Mouse (Mus musculus) embryonic facial prominence, embryonic 13.5 days (tissue): Measurements from ENCODE around the gene Trappc2l. TPM values are rescaled to one million over a fixed set of nuclear protein-coding genes. Genes with fewer than 3 reads are reported as not detected.

ENCODE experiments used
- ATAC-seq: fragments of 200-750 bp; cut with Nextera tagmentation; 2 replicates; pipeline ENCODE4 v1.8.0; 2017; ENCODE audit warnings: low read depth; ENCODE audit not compliant: insufficient number of reproducible peaks, insufficient read depth, low FRiP score, low TSS enrichment
- H3K27ac ChIP-seq: fragments of 300-500 bp; sonication (generic); 2 replicates; pipeline ENCODE4 v1.5.1; 2015; ENCODE audit warnings: moderate library complexity, mild to moderate bottlenecking, inconsistent platforms
- H3K27me3 ChIP-seq: fragments of 300-500 bp; sonication (generic); 2 replicates; pipeline ENCODE4 v1.6.1; 2015; ENCODE audit warnings: mild to moderate bottlenecking, inconsistent platforms
- H3K36me3 ChIP-seq: fragments of 300-500 bp; sonication (generic); 2 replicates; pipeline ENCODE4 v1.6.1; 2015; ENCODE audit warnings: mild to moderate bottlenecking, inconsistent platforms
- H3K4me1 ChIP-seq: fragments of 300-500 bp; sonication (generic); 2 replicates; pipeline ENCODE4 v1.6.1; 2015; ENCODE audit warnings: inconsistent platforms
- H3K4me2 ChIP-seq: fragments of 300-500 bp; sonication (generic); 2 replicates; pipeline ENCODE4 v1.6.1; 2015; ENCODE audit warnings: moderate library complexity, mild to moderate bottlenecking, inconsistent platforms
- H3K4me3 ChIP-seq: fragments of 300-500 bp; sonication (generic); 2 replicates; pipeline ENCODE4 v1.5.1; 2015; ENCODE audit warnings: mild to moderate bottlenecking, inconsistent platforms
- H3K9ac ChIP-seq: fragments of 300-500 bp; sonication (generic); 2 replicates; pipeline ENCODE4 v1.6.1; 2015; ENCODE audit warnings: mild to moderate bottlenecking, inconsistent platforms
- H3K9me3 ChIP-seq: fragments of 300-500 bp; sonication (generic); 2 replicates; pipeline ENCODE4 v1.6.1; 2016; ENCODE audit warnings: inconsistent platforms
- WGBS: fragments of 180-500 bp; shearing (Covaris S2); methylation state at CpG from one replicate; pipeline ENCODE4 v1.1.7; 2015; ENCODE audit warnings: mixed read lengths; 5-methylcytosine and 5-hydroxymethylcytosine counted together
- polyA plus RNA-seq: library from polyadenylated mRNA; unstranded; fragments of >200 nt; fragmentation: Nextera tagmentation; extraction: Ambion mirVana; gene quantifications from 2 replicates; pipeline ENCODE4 v1.2.1, GENCODE M21; 2015

Gene Trappc2l
- polyA plus RNA-seq, 1 experiment from 2014 or later = 53.0 TPM

DNA sequence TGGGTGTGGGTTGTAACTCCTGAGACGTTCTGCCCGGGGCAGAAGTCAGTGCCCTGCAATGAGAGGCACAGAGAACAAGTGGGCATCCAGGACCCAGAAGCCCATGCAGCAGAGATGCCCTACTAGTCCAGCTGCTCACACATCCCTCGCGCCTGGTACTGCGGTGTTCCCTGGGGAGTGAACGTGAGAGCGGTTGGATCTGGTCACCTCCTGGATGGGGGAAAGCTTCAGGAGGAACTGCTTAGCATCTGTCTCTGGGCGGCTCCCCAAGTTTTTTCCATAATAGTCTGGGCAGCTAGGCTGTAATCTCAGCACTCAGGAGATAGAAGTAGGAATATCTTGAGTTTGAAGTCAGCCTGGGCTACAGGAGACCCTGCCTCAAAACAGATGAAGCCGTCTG is 26.5 kb upstream of the Trappc2l start:
- Histone ChIP-seq H3K4me1 (peaks cover 24% of the 10 kb centered on the region), H3K36me3 (no peaks in the 10 kb centered on the region), H3K27ac (no peak overlapping the region), H3K9me3 (no peaks in the 10 kb centered on the region), H3K27me3 (no peaks in the 10 kb centered on the region), H3K9ac (no peak overlapping the region), H3K4me3 (no peak overlapping the region), H3K4me2 (no peak overlapping the region)
- ATAC-seq = no peak
- WGBS = 81% methylated on average over 9 of the region's 9 CpGs

GRCm38 (mm10) chr8:122585411-122585891 is 26.0 kb upstream of the Trappc2l start:
- Histone ChIP-seq H3K36me3 (no peaks in the 10 kb centered on the region), H3K27ac (no peak overlapping the region), H3K27me3 (no peaks in the 10 kb centered on the region), H3K9ac (no peak overlapping the region), H3K4me3 (no peak overlapping the region), H3K9me3 (no peaks in the 10 kb centered on the region), H3K4me2 (no peak overlapping the region), H3K4me1 (peaks cover 19% of the 10 kb centered on the region)
- ATAC-seq = no peak
- WGBS = 54% methylated on average over 14 of the region's 14 CpGs

- no peak overlapping the region for H3K4me3 ChIP-seq
- no peaks in the 10 kb centered on the region for H3K27me3 ChIP-seq
- ATAC-seq = no peak
- H3K9ac ChIP-seq = 0 out of 2 replicates have a peak overlapping the region, but pooled peaks have one; percentile 27
- WGBS = 36% methylated on average over 7 of the region's 7 CpGs
- no peak overlapping the region for H3K4me2 ChIP-seq
- peaks cover 18% of the 10 kb centered on the region for H3K4me1 ChIP-seq
- no peaks in the 10 kb centered on the region for H3K9me3 ChIP-seq
- H3K27ac ChIP-seq = no peak overlapping the region
- H3K36me3 ChIP-seq = no peaks in the 10 kb centered on the region
Measured at GRCm38 (mm10) chr8:122586171-122586570, 25.3 kb upstream of the Trappc2l start.

DNA sequence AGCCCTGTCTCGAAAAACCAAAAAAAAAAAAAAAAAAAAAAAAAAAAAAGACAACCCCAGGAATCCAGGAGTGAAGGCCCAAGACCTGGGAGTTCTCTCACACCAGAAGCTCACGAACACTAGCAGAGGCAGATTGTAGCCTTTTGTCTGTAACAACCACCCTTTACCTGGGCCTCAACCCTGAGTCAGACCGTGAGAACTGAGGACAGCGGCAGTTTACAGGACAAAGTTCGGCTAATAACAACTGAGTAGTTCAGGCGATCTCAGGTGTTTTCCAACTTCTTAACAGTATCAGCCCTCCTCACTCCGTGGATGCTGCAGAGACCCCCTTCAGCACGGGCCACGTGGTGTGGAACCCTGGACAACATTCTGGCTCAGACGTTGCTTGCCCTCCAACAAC is 24.7 kb upstream of the Trappc2l start:
- WGBS = 80% methylated on average over 10 of the region's 10 CpGs
- no peak overlapping the region for H3K4me3 ChIP-seq
- H3K9me3 ChIP-seq = no peaks in the 10 kb centered on the region
- H3K27me3 ChIP-seq = no peaks in the 10 kb centered on the region
- no peak overlapping the region for H3K27ac ChIP-seq
- no peak for ATAC-seq
- peaks cover 18% of the 10 kb centered on the region for H3K4me1 ChIP-seq
- no peaks in the 10 kb centered on the region for H3K36me3 ChIP-seq
- no peak overlapping the region for H3K9ac ChIP-seq
- no peak overlapping the region for H3K4me2 ChIP-seq

DNA sequence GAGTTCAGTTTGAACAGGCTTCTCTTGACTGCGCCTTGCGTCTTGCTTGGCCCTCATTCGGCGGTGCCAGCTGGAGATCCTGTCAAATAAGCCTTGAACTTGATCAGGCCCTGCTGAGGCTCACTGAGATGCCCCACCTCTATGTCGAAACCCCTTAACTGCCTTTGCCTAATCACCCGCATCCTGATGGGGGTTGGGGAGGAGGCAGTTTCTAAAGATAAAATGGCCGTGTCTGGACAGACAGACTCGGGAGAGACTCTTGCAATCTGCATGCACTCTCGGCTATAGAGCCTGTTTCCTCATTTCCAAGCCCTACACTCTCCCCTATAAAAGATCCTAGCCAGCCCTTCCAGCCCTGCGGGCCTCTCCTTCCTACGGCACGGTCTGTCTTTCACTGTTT is 18.2 kb upstream of the Trappc2l start:
- Histone ChIP-seq H3K9ac (0 out of 2 replicates have a peak overlapping the region, but pooled peaks have one; percentile 27), H3K4me3 (no peak overlapping the region), H3K36me3 (peaks cover 8% of the 10 kb centered on the region; the same call in 1 of the 2 replicates), H3K9me3 (no peaks in the 10 kb centered on the region), H3K4me1 (no peaks in the 10 kb centered on the region), H3K27me3 (no peaks in the 10 kb centered on the region), H3K27ac (no peak overlapping the region), H3K4me2 (no peak overlapping the region)
- no peak for ATAC-seq
- 63% methylated on average over 12 of the region's 12 CpGs for WGBS

DNA sequence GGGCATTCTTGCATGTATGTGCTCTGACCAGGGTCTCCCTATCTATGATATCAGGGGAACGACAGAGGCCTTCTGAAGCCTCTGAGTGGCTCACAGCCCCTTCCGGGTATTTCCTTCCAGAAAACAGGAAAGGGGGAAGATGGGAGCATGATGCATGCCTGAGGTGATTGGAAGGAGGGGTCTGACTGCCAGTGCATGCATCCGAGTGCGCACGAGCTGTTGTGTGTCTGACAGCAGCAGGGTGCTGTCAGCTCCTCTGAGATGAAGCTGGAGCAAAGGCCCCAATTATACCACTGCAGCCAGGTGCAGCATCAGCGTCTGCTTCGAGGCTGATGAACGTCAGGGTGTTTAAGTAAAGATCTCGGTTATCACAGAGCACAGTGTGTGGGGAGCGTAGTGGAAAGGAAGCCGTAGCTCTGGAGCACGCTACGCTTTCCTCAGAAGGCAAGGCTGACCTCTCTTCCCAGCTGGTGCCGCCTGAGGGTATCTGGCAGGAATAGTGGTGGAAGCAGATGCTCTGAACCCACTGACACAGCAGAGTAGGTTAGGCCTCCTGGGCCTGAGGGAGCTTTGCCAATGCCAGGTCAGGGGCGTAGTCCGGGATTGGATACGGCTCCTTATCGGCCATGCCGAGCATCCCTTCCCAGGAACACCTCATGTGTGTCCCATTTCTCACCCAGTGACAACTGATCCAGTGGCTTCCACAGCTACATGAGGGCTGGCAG is 17.5 kb upstream of the Trappc2l start:
- no peaks in the 10 kb centered on the region for H3K27me3 ChIP-seq
- WGBS = 68% methylated on average over 19 of the region's 19 CpGs

GRCm38 (mm10) chr8:122596031-122596430 is 15.4 kb upstream of the Trappc2l start:
- Histone ChIP-seq H3K27ac (no peak overlapping the region), H3K4me1 (no peaks in the 10 kb centered on the region), H3K36me3 (peaks cover 11% of the 10 kb centered on the region; the same call in 1 of the 2 replicates), H3K4me2 (no peak overlapping the region), H3K4me3 (no peak overlapping the region), H3K27me3 (no peaks in the 10 kb centered on the region), H3K9me3 (no peaks in the 10 kb centered on the region), H3K9ac (no peak overlapping the region)
- no peak for ATAC-seq
- WGBS = 44% methylated on average over 4 of the region's 4 CpGs

More for the DNA sequence above, 17.5 kb upstream of the Trappc2l start:
- Histone ChIP-seq H3K36me3 (peaks cover 11% of the 10 kb centered on the region; the same call in 1 of the 2 replicates), H3K4me2 (no peak overlapping the region), H3K9me3 (no peaks in the 10 kb centered on the region), H3K4me3 (no peak overlapping the region), H3K27ac (no peak overlapping the region), H3K4me1 (no peaks in the 10 kb centered on the region), H3K9ac (0 out of 2 replicates have a peak overlapping the region, but pooled peaks have one; percentile 27)
- ATAC-seq = no peak

DNA sequence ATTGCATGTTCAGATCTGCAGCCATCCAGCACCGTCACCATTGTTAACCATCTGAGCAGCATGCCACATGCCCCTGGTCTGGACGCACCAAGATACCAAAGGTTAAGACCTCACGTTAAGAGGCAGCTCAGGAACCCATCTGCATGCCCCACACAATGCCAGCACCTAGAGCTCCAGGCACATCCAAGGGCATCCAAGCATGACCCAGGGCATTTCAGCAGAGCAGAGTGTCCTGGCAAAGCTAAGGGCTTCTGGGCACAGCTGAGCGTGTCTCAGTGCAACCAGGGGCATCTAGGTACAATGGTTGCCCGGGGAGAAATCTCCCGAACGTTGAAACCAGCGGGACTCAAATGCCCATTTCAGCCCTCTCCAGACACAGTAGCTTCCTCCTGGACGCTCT is 10.8 kb upstream of the Trappc2l start:
- Histone ChIP-seq H3K27ac (no peak overlapping the region), H3K9ac (no peak overlapping the region), H3K4me1 (no peaks in the 10 kb centered on the region), H3K27me3 (no peaks in the 10 kb centered on the region), H3K4me2 (no peak overlapping the region), H3K4me3 (no peak overlapping the region), H3K9me3 (no peaks in the 10 kb centered on the region), H3K36me3 (0 out of 2 replicates have a peak, but pooled peaks cover 7% of the 10 kb centered on the region)
- ATAC-seq = no peak
- WGBS = 89% methylated on average over 9 of the region's 9 CpGs

- H3K4me1 ChIP-seq = no peaks in the 10 kb centered on the region
- WGBS = 70% methylated on average over 1 of the region's 1 CpGs
- H3K4me3 ChIP-seq = no peak overlapping the region
- no peak overlapping the region for H3K9ac ChIP-seq
- H3K36me3 ChIP-seq = no peaks in the 10 kb centered on the region
- H3K27me3 ChIP-seq = no peaks in the 10 kb centered on the region
- H3K4me2 ChIP-seq = no peak overlapping the region
- no peak for ATAC-seq
- no peaks in the 10 kb centered on the region for H3K9me3 ChIP-seq
- no peak overlapping the region for H3K27ac ChIP-seq
Measured at GRCm38 (mm10) chr8:122604640-122605039, 6.8 kb upstream of the Trappc2l start.

GRCm38 (mm10) chr8:122605367-122605766 is 6.1 kb upstream of the Trappc2l start:
- Histone ChIP-seq H3K9ac (no peak overlapping the region), H3K27ac (no peak overlapping the region), H3K9me3 (no peaks in the 10 kb centered on the region), H3K27me3 (no peaks in the 10 kb centered on the region), H3K4me1 (peaks cover under 1% of the 10 kb centered on the region; the same call in 1 of the 2 replicates), H3K4me2 (no peak overlapping the region), H3K36me3 (no peaks in the 10 kb centered on the region), H3K4me3 (no peak overlapping the region)
- WGBS = 68% methylated on average over 4 of the region's 4 CpGs
- ATAC-seq = no peak

DNA sequence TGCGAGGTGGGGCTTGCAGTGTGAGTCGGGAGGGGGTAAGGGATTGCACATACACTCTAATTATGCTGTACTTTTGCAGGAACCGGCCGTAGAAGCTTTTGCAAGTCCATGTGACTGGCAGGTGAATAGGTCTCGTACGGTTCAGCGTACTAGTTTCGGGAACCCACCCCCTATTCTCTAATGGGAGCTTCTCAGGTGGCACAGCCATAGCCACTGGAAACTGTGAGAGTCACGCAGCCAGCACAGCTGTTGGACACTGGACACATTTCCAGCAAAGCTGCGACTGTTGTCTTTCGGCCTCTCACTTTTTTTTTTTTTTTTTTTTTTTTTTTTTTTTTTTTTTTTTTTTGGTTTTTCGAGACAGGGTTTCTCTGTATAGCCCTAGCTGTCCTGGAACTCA is 4.6 kb upstream of the Trappc2l start:
- 72% methylated on average over 11 of the region's 12 CpGs for WGBS
- peaks cover 9% of the 10 kb centered on the region for H3K4me1 ChIP-seq
- H3K4me3 ChIP-seq = no peak overlapping the region
- no peak for ATAC-seq
- H3K27me3 ChIP-seq = no peaks in the 10 kb centered on the region
- no peak overlapping the region for H3K4me2 ChIP-seq
- no peak overlapping the region for H3K27ac ChIP-seq
- no peak overlapping the region for H3K9ac ChIP-seq
- no peaks in the 10 kb centered on the region for H3K36me3 ChIP-seq
- H3K9me3 ChIP-seq = no peaks in the 10 kb centered on the region

DNA sequence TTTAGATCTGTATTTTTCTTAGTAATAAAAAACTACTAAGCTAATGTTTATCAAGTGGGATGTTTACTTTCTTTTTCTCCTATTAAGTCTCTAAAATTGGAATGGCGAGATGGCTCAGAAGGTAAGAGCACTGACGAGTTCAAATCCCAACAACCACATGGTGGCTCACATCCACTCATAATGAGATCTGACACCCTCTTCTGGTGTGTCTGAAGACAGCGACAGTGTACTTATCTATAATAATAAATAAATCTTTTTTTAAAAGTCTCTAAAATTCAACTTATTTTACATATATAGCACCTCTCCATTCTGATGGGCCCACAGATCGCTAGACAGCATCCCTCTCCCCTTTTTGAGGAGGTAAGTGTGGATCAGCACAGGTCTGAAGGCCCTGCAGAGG is 1.2 kb upstream of the Trappc2l start:
- Histone ChIP-seq H3K4me2 (peak overlapping the region; percentile 94), H3K27ac (no peak overlapping the region), H3K27me3 (no peaks in the 10 kb centered on the region), H3K36me3 (peaks cover 16% of the 10 kb centered on the region), H3K9me3 (no peaks in the 10 kb centered on the region), H3K9ac (0 out of 2 replicates have a peak overlapping the region, but pooled peaks have one; percentile 80), H3K4me3 (no peak overlapping the region), H3K4me1 (peaks cover 21% of the 10 kb centered on the region)
- no peak for ATAC-seq
- WGBS = 64% methylated on average over 4 of the region's 4 CpGs
